10 mouse cellular contexts compared by ENCODE assay signal in genomic region chr14:101568828-101569227, GRCm38 (mm10). TPM values are rescaled to one million over a fixed set of nuclear protein-coding genes. Genes with fewer than 3 reads are reported as not detected.
DNase-seq lines count a peak whose midpoint lies in the region.
"Had no signal": no experiment of that assay in that cellular context is flagged by ENCODE, and none has a peak within 500 bp of the region (broad histone marks: within the 10 kb centered on the region; RNA-seq: fewer than 3 reads in every experiment).

No protein-coding gene starts in this region.

- no peak overlapping the region for H3K27ac ChIP-seq in heart, embryonic 10.5 days
- H3K27ac ChIP-seq: forebrain, embryonic 12.5 days; liver, embryonic 13.5 days had no signal

- DNase-seq in heart, adult 18-20 months, result peak; percentile 74 to 78
- DNase-seq in heart, embryonic 10.5 days (ENCODE audit: low spot score), result no peak
- peak; percentile 84 for DNase-seq in MN1 (ENCODE audit: low spot score)
- DNase-seq in cerebellum, postnatal 25 days, result peak; percentile 31 to 47
- peak; percentile 16 for DNase-seq in heart, postnatal 25 days (ENCODE audit: low spot score)
- DNase-seq in thymus, postnatal 4 days, result no peak
- DNase-seq in layer of hippocampus, postnatal 10 days (ENCODE audit: low spot score in 2 of 2), result no peak
- DNase-seq in frontal cortex, postnatal 25 days (ENCODE audit: low spot score in 2 of 2), result no peak
- DNase-seq: liver, embryonic 13.5 days had no signal

- H3K4me3 ChIP-seq in heart, embryonic 10.5 days, result no peak overlapping the region
- H3K4me3 ChIP-seq: forebrain, embryonic 12.5 days; liver, embryonic 13.5 days had no signal

- intact Hi-C loops in heart, postnatal 25 days (cut with DNase I), result loop anchor here (5.0 kb wide), 1 partner anchor 37 kb away; no protein-coding TSS in a partner anchor

- no peaks in the 10 kb centered on the region for H3K36me3 ChIP-seq in heart, embryonic 10.5 days
- H3K36me3 ChIP-seq: forebrain, embryonic 12.5 days; liver, embryonic 13.5 days had no signal

- WGBS in heart, embryonic 10.5 days, result 74% methylated on average over 2 of the region's 2 CpGs

- H3K9me3 ChIP-seq in heart, embryonic 10.5 days, result no peaks in the 10 kb centered on the region
- H3K9me3 ChIP-seq: forebrain, embryonic 12.5 days; liver, embryonic 13.5 days had no signal

- peaks cover 15% of the 10 kb centered on the region for H3K4me1 ChIP-seq in heart, embryonic 10.5 days
- H3K4me1 ChIP-seq: forebrain, embryonic 12.5 days; liver, embryonic 13.5 days had no signal

- no peaks in the 10 kb centered on the region for H3K27me3 ChIP-seq in heart, embryonic 10.5 days (ENCODE audit: insufficient read depth, poor library complexity, severe bottlenecking)
- H3K27me3 ChIP-seq: forebrain, embryonic 12.5 days; liver, embryonic 13.5 days had no signal

RNA-seq across cellular contexts. Expression of gene Tbc1d4, which starts 40.2 kb away (rescaled TPM):
- 100 to 1,000 TPM in 1 of 2 experiments, 10 to 100 TPM in 1; 89.3 to 105 TPM for total RNA-seq in heart, adult 18-20 months (2021)
- 13.7 and 20.4 TPM in 2 replicates for polyA plus RNA-seq in heart, embryonic 10.5 days (2016; fragmentation: Nextera tagmentation; extraction: Ambion mirVana)
- total RNA-seq in heart, postnatal 25 days (2021), result 10 to 100 TPM; 58.2 to 70.1 TPM
- total RNA-seq in layer of hippocampus, postnatal 10 days (2021), result 1 to 10 TPM; 8.0 to 8.1 TPM

Comparison
In these comparisons a context has a peak if more than half of its experiments do, and no peak if none do; other contexts are left out.
1. DNase-seq: peak in heart, adult 18-20 months (2 of 2), MN1 (single experiment), cerebellum, postnatal 25 days (2 of 2) and heart, postnatal 25 days (single experiment); none in heart, embryonic 10.5 days (single experiment), thymus, postnatal 4 days (single experiment), layer of hippocampus, postnatal 10 days (0 of 2) and frontal cortex, postnatal 25 days (0 of 2).
2. RNA of gene Tbc1d4, which starts 40.2 kb away (total RNA-seq): 89.3 to 105 TPM in heart, adult 18-20 months and 58.2 to 70.1 TPM in heart, postnatal 25 days; 8.0 to 8.1 TPM in layer of hippocampus, postnatal 10 days; every median in the first group is over 4 times any median in the second.